Mouse (Mus musculus) kidney, adult 2 months (tissue): Measurements from ENCODE around the gene Cpsf4l.

Experiments used
- CTCF ChIP-seq: fragments of 200-500 bp; conservative IDR thresholded peaks from 2 replicates; pipeline ENCODE4 v1.5.1; 2011; ENCODE audit warnings: low read depth, mild to moderate bottlenecking, control low read depth, low read length, moderate library complexity, mixed read lengths; ENCODE audit not compliant: insufficient read depth, insufficient read length
- POLR2A ChIP-seq: fragments of 200-500 bp; IDR thresholded peaks from one replicate; pipeline ENCODE4 v1.6.1; 2011; ENCODE audit warnings: low read depth, low read length, control low read depth

DNA sequence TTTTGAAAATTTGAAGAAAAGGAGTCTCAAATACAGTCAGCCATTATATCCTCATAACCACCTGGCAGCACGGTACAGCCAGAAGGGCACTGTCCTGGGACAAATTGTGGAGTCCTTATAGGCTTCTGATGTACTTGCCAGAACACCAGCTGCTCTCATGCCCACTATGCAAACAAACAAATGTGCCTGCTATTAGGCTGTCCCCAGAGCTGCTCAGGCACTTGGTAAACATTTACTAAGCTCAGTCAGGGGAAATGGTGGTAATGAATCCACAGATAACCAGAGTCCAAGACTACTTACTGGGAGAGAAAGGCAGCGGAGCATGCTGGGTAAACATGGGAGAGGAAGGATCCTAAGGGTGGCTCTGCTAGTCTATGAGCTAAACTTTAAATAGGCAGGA lies 42.7 kb downstream of the Cpsf4l start:
- no peak for TF ChIP-seq CTCF
- no peak for TF ChIP-seq POLR2A
